Mouse (Mus musculus): ENCODE results near the gene Nptxr. TPM values are rescaled to one million over a fixed set of nuclear protein-coding genes. Genes with fewer than 3 reads are reported as not detected.

The Nptxr gene
- polyA plus RNA-seq, 1 experiment from 2014 or later: 2.1 TPM

DNA sequence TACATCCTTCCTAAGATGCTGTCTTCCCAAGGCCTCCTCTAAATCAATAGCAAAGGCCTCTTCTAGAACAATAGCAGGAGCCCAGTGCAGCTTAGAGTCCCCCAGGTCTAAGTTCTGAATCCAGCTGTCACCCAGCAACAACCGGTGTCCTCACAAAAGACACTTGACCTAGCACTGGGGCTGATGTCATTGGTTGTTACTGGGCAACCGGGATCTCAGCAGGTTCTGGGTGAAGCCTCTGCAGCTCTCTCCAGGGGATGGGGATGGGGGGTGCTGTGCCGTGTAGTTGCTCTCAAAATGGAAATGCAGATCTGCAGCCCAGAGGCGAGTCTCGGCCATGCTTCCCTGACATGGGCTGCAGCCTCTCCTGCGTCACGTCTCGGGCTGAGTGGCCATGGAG, 16.8 kb downstream of the Nptxr start:
- no peak for DNase-seq (ENCODE audit: low spot score, missing footprints)
- Histone ChIP-seq H3K27ac (ENCODE audit: low read depth, low read length) (no peak overlapping the region), H3K4me2 (no peak overlapping the region), H3K4me3 (ENCODE audit: low read depth, low read length) (no peak overlapping the region), H3K36me3 (ENCODE audit: control insufficient read depth, insufficient read depth, low read length) (no peaks in the 10 kb centered on the region), H3K9ac (ENCODE audit: low read length) (no peak overlapping the region), H3K9me3 (ENCODE audit: control insufficient read depth, low read length) (no peaks in the 10 kb centered on the region), H3K27me3 (ENCODE audit: control insufficient read depth, insufficient read depth, low read length) (no peaks in the 10 kb centered on the region; the same call in 1 of the 2 replicates), H3K4me1 (ENCODE audit: control insufficient read depth, insufficient read depth, low read length) (no peaks in the 10 kb centered on the region; the same call in 1 of the 2 replicates)
- 42% methylated on average over 8 of the region's 8 CpGs for WGBS
- 0 out of 2 replicates have a peak, but pooled peaks have one; percentile 25 for ATAC-seq (ENCODE audit: low FRiP score)

DNA sequence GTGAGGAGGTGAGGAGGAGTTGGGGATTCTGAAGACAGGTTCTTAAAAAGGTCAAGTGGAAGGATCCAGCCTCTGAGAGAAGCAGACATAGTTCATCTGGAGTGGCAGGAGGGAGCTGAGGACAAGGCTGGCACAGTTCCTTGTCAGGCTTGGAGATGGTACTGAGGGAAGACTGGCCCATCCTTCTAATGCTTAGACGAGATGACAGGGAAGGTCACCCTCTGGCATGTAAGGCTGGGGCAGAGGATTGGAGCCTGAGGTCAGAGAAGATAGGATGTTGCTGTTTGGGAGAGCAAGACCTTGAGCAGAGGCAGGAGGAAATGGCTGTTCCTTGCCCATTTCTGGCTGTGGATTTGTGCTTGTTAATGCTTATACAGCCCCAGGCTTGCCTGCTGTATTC, 19.5 kb downstream of the Nptxr start:
- WGBS: 61% methylated on average over 1 of the region's 1 CpGs
- no peaks in the 10 kb centered on the region for H3K36me3 ChIP-seq (ENCODE audit: control insufficient read depth, insufficient read depth, low read length)
- H3K4me2 ChIP-seq: no peak overlapping the region
- no peaks in the 10 kb centered on the region for H3K9me3 ChIP-seq (ENCODE audit: control insufficient read depth, low read length)
- ATAC-seq (ENCODE audit: low FRiP score) (no peak), DNase-seq (ENCODE audit: low spot score, missing footprints) (no peak)
- H3K9ac ChIP-seq (ENCODE audit: low read length): no peak overlapping the region
- H3K27me3 ChIP-seq (ENCODE audit: control insufficient read depth, insufficient read depth, low read length): no peaks in the 10 kb centered on the region; the same call in 1 of the 2 replicates
- no peaks in the 10 kb centered on the region for H3K4me1 ChIP-seq (ENCODE audit: control insufficient read depth, insufficient read depth, low read length)
- no peak overlapping the region for H3K4me3 ChIP-seq (ENCODE audit: low read depth, low read length)
- H3K27ac ChIP-seq (ENCODE audit: low read depth, low read length): no peak overlapping the region

DNA sequence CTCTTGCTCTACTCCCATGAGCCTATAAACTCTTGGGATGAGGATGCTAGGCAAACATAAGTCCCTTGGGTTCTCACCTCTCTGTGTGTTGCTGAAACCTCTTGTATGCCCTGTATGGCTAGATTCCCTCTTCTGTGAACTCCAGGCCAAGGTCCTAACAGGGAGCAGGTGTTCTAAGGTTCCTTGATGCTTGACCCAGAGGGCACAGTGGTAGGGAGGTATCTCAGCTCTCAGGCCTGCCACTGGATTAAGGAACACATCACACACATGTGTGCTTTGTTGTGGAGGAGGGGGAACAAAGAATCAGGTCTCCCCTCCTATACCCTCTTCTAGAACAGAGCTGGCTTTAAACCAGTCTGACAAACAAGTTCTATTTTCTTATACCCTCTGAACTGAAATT, 26.8 kb downstream of the Nptxr start, which contains the start of gene Dnal4:
Dnal4 (minus strand) TSS at position 101 of the 400 bp plus-strand sequence.
- Histone ChIP-seq H3K4me3 (ENCODE audit: low read depth, low read length) (no peak within 1 kb of the TSS), H3K27me3 (ENCODE audit: control insufficient read depth, insufficient read depth, low read length) (no peaks in the 10 kb centered on the region), H3K4me2 (no peak within 1 kb of the TSS), H3K27ac (ENCODE audit: low read depth, low read length) (no peak within 1 kb of the TSS), H3K9me3 (ENCODE audit: control insufficient read depth, low read length) (no peaks in the 10 kb centered on the region), H3K4me1 (ENCODE audit: control insufficient read depth, insufficient read depth, low read length) (peaks cover 16% of the 10 kb centered on the region; the same call in 1 of the 2 replicates), H3K9ac (ENCODE audit: low read length) (no peak within 1 kb of the TSS), H3K36me3 (ENCODE audit: control insufficient read depth, insufficient read depth, low read length) (no peaks in the 10 kb centered on the region)
- DNase-seq (ENCODE audit: low spot score, missing footprints) (no peak), ATAC-seq (ENCODE audit: low FRiP score) (no peak)

DNA sequence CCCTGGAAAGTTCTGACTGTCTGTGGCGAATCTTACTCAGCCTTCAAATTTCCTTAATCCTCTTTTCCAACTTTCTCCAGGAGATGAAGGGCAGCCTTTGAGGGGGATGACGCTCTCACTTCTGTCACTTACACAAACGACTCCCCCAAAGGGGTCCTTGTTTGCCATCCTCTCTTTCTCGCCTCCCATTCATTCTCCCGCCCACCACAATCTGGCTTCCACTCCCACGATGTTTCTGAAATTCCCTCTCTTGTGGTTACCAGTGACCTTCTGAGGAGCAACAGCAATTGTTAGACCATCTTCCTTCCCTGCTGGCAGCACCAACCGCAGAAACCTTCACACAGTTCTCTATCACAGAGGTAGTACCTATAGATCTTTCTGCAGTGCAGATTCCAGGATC, 28.9 kb downstream of the Nptxr start:
- Histone ChIP-seq H3K4me1 (ENCODE audit: control insufficient read depth, insufficient read depth, low read length) (peaks cover 16% of the 10 kb centered on the region; the same call in 1 of the 2 replicates), H3K27me3 (ENCODE audit: control insufficient read depth, insufficient read depth, low read length) (no peaks in the 10 kb centered on the region), H3K9ac (ENCODE audit: low read length) (no peak overlapping the region), H3K36me3 (ENCODE audit: control insufficient read depth, insufficient read depth, low read length) (no peaks in the 10 kb centered on the region), H3K27ac (ENCODE audit: low read depth, low read length) (no peak overlapping the region), H3K9me3 (ENCODE audit: control insufficient read depth, low read length) (no peaks in the 10 kb centered on the region), H3K4me3 (ENCODE audit: low read depth, low read length) (no peak overlapping the region), H3K4me2 (no peak overlapping the region)
- ATAC-seq (ENCODE audit: low FRiP score): no peak
- 68% methylated on average over 7 of the region's 7 CpGs for WGBS
- no peak for DNase-seq (ENCODE audit: low spot score, missing footprints)

DNA sequence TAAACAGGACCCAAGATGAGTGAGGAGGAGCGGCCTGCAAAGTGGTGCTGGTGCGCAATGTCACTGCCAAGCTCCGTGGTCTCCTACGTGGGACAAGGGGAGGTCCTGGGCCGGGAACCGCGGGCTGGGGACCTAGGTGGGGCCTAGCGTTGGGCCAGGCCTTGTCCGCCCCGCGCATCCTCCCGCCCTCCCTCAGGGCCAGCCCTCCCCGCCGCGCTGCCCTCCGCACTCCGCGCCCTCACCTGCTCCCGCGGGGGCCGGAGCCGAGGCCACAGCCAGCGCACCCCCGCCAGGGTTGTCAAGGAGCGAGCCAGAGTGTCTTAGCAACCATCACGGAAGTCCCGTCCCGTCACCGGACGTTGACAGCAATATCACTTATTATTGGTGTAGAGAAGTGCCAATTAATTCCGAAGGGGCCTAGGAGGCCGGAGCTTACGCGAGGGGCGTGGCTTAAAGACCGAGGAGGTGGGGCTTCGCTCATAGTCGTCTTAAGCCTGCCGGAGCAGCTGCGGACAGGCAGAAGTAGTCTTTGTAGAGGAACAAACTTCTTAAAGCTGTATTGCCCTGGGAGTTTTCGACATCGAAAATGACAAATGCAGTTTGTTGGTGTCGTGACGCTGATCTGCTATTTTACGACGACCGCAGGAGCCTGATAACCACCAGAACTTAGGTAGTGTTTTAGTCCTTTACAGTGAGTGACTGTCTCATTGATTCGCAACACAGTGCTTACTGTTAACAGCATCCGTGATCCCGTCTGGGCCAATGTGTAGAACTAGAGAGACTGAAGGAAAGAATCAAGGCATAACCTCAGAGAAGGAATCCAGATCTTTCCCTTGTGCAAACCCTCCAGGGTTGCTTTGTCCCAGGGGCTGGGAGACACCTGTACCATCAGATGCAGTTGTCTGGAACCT, 30.2 kb downstream of the Nptxr start:
- peak overlapping the region; percentile 87 for H3K4me2 ChIP-seq
- DNase-seq (ENCODE audit: low spot score, missing footprints) (peak; percentile 99), ATAC-seq (ENCODE audit: low FRiP score) (peak; percentile 99)
- peak overlapping the region; percentile 32 for H3K27ac ChIP-seq (ENCODE audit: low read depth, low read length)
- H3K4me3 ChIP-seq (ENCODE audit: low read depth, low read length): peak overlapping the region; percentile 89
- H3K4me1 ChIP-seq (ENCODE audit: control insufficient read depth, insufficient read depth, low read length): peaks cover 16% of the 10 kb centered on the region; the same call in 1 of the 2 replicates
- H3K36me3 ChIP-seq (ENCODE audit: control insufficient read depth, insufficient read depth, low read length): no peaks in the 10 kb centered on the region
- H3K9me3 ChIP-seq (ENCODE audit: control insufficient read depth, low read length): no peaks in the 10 kb centered on the region
- H3K9ac ChIP-seq (ENCODE audit: low read length): peak overlapping the region; percentile 85
- no peaks in the 10 kb centered on the region for H3K27me3 ChIP-seq (ENCODE audit: control insufficient read depth, insufficient read depth, low read length)
- WGBS: under 1% methylated on average over 44 of the region's 50 CpGs

DNA sequence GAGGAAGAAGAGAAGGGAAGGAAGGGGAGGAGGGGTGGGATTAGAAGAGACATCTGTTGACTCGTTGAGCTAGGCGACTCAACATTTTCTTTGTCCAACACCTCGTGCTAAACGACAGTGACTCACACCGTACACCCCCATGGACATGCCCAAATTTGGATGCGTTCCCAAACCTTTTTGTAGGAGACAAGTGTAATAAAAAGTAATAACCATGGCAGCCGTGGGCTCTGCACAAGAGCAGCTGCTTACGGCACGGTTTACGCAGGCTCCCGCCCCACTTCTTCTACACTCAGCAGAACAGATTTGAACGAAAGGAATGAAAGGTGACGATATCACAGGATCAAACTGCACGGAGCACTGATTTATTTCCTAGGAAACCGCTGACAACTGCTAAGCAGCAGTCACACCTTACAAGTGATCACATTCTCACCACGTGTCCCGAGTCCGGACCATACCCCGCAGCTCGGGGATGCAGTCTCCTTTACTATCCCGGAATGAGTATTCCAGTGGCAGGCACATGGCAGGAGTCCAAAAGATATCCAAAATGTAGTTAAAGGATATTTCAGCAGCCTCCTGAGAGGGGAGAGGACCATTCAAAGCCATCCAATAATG, 33.8 kb downstream of the Nptxr start:
- no peak overlapping the region for H3K4me2 ChIP-seq
- no peaks in the 10 kb centered on the region for H3K27me3 ChIP-seq (ENCODE audit: control insufficient read depth, insufficient read depth, low read length)
- no peak overlapping the region for H3K27ac ChIP-seq (ENCODE audit: low read depth, low read length)
- H3K4me3 ChIP-seq (ENCODE audit: low read depth, low read length): no peak overlapping the region
- no peak for ATAC-seq (ENCODE audit: low FRiP score)
- H3K9ac ChIP-seq (ENCODE audit: low read length): no peak overlapping the region
- peak; percentile 44 for DNase-seq (ENCODE audit: low spot score, missing footprints)
- no peaks in the 10 kb centered on the region for H3K9me3 ChIP-seq (ENCODE audit: control insufficient read depth, low read length)
- WGBS: 84% methylated on average over 21 of the region's 21 CpGs
- no peaks in the 10 kb centered on the region for H3K36me3 ChIP-seq (ENCODE audit: control insufficient read depth, insufficient read depth, low read length)
- H3K4me1 ChIP-seq (ENCODE audit: control insufficient read depth, insufficient read depth, low read length): peaks cover 16% of the 10 kb centered on the region; the same call in 1 of the 2 replicates

DNA sequence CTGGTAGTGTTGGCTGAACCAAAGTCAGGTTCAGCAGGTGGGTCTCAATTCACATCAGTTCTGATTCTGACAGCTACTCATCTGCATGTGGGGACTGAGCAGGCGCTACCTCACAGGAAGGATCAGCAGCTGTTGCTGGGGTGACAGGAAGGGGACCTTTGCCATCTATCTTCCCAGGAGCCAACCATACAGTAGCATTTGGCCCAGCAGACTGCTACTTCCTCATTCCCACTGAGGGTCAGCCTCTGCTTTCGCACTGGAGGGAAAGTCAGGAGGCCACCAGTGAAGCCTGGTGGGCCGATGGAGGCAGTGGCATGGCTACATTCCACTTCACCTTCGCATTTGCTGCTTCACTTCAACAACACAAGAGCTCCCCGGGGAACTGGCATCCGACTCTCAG, 36.3 kb downstream of the Nptxr start:
- ATAC-seq (ENCODE audit: low FRiP score) (no peak), DNase-seq (ENCODE audit: low spot score, missing footprints) (peak; percentile 19)
- H3K27ac ChIP-seq (ENCODE audit: low read depth, low read length): no peak overlapping the region
- no peaks in the 10 kb centered on the region for H3K27me3 ChIP-seq (ENCODE audit: control insufficient read depth, insufficient read depth, low read length)
- peaks cover 3% of the 10 kb centered on the region; the same call in 1 of the 2 replicates for H3K4me1 ChIP-seq (ENCODE audit: control insufficient read depth, insufficient read depth, low read length)
- no peak overlapping the region for H3K9ac ChIP-seq (ENCODE audit: low read length)
- no peak overlapping the region for H3K4me2 ChIP-seq
- no peak overlapping the region for H3K4me3 ChIP-seq (ENCODE audit: low read depth, low read length)
- WGBS: 59% methylated on average over 6 of the region's 6 CpGs
- H3K9me3 ChIP-seq (ENCODE audit: control insufficient read depth, low read length): no peaks in the 10 kb centered on the region
- peaks cover 2% of the 10 kb centered on the region; the same call in 1 of the 2 replicates for H3K36me3 ChIP-seq (ENCODE audit: control insufficient read depth, insufficient read depth, low read length)

DNA sequence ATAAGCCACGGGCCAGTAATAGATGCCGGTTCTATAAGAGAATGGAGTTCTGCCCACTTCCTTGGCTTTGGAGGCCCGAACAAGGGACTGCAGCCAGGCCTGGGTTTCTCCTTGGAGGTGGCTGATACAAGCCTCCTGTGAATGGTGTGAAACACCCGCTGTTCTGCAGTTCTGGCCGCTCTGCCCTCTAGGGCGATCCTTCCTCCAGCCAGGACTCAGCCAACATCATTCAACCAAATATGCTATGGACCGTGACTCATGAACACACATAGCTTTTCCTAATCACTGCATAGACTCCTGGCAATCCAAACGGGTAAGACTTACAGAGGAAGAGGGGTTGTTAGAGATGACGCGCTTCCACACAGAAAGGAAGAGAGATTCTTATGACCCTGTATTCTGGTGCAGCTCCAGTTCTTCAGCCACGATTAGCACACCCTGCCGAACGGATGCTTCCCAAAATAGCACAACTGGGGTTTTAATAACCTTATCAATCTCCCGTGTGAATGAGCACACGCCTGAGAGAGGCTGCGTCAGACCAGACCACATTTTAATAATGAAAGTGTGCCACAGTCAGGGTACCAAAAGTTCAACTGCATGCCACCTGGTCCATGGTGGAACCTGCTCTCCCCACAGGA, 37.1 kb downstream of the Nptxr start:
- 88% methylated on average over 16 of the region's 16 CpGs for WGBS
- Histone ChIP-seq H3K27me3 (ENCODE audit: control insufficient read depth, insufficient read depth, low read length) (no peaks in the 10 kb centered on the region), H3K4me1 (ENCODE audit: control insufficient read depth, insufficient read depth, low read length) (no peaks in the 10 kb centered on the region), H3K9me3 (ENCODE audit: control insufficient read depth, low read length) (no peaks in the 10 kb centered on the region), H3K36me3 (ENCODE audit: control insufficient read depth, insufficient read depth, low read length) (peaks cover 2% of the 10 kb centered on the region; the same call in 1 of the 2 replicates), H3K4me3 (ENCODE audit: low read depth, low read length) (no peak overlapping the region), H3K9ac (ENCODE audit: low read length) (no peak overlapping the region), H3K4me2 (no peak overlapping the region), H3K27ac (ENCODE audit: low read depth, low read length) (no peak overlapping the region)
- no peak for ATAC-seq (ENCODE audit: low FRiP score)
- DNase-seq (ENCODE audit: low spot score, missing footprints): no peak

Data from midbrain, embryonic 11.5 days (tissue).